19 mouse cellular contexts compared by ENCODE assay signal in the genomic region with DNA sequence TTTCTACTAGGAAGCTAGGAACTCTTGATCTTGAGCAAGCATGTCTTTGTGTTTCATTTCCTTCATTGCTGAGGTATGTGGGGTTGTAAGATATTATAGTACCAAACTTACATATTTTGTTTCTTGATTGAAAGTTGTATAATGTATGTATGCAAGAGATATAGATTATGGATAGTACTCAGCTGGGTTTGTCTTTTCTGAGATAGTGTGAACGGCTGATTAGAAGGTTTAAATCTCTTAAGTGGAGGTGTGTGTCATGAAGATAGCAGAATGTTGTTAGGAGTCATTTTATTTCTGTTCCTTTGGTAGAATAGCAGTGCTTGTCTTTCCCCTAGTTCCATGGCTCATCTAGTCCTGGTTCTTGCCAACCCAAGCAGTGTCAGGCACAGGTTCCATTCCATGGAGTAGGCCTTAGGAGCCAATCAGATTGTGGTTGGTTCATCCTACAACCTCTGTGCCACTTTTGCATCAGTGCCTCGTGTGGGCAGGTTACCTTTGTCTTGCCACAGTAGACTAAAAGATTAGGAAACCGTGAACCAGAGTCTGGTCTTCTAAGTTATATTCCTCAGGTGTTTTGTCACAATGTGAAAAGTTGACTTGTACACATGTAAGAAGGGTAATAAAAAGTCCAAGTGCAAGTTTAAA.
"Had no signal": no experiment of that assay in that cellular context is flagged by ENCODE, and none has a peak within 500 bp of the region (broad histone marks: within the 10 kb centered on the region; RNA-seq: fewer than 3 reads in every experiment).

No protein-coding gene starts in this region.

- H3K9me3 ChIP-seq: kidney, embryonic 15.5 days; limb, embryonic 12.5 days; limb, embryonic 15.5 days; lung, embryonic 15.5 days; megakaryocyte, embryonic 14.5 days had no signal

- H3K27me3 ChIP-seq: kidney, embryonic 15.5 days; limb, embryonic 12.5 days; limb, embryonic 15.5 days; lung, embryonic 15.5 days; megakaryocyte, embryonic 14.5 days had no signal

- H3K4me2 ChIP-seq: kidney, embryonic 15.5 days; limb, embryonic 12.5 days; limb, embryonic 15.5 days; lung, embryonic 15.5 days; midbrain, embryonic 11.5 days had no signal

- H3K36me3 ChIP-seq: limb, embryonic 12.5 days; lung, embryonic 15.5 days had no signal

- H3K27ac ChIP-seq: kidney, embryonic 15.5 days; limb, embryonic 12.5 days; limb, embryonic 15.5 days; lung, embryonic 15.5 days; stomach, postnatal 0 days had no signal

- H3K9ac ChIP-seq: kidney, embryonic 15.5 days; limb, embryonic 12.5 days; limb, embryonic 15.5 days; lung, embryonic 15.5 days had no signal

- DNase-seq: kidney, adult 11 months; kidney, adult 8-10 months; kidney, postnatal 10 days; kidney, postnatal 36 days; left cerebral cortex, postnatal 4 days; lung, adult 18-20 months; lung, postnatal 10 days; lung, postnatal 36 days; midbrain, embryonic 14.5 days; thymus, adult 2 months; thymus, postnatal 14 days; thymus, postnatal 4 days had no signal

- H3K4me3 ChIP-seq: kidney, embryonic 15.5 days; limb, embryonic 12.5 days; limb, embryonic 15.5 days; lung, embryonic 15.5 days; megakaryocyte, embryonic 14.5 days had no signal

- H3K4me1 ChIP-seq: kidney, embryonic 15.5 days; limb, embryonic 12.5 days; limb, embryonic 15.5 days; lung, embryonic 15.5 days had no signal
